8 mouse cellular contexts compared by ENCODE assay signal in the genomic region with DNA sequence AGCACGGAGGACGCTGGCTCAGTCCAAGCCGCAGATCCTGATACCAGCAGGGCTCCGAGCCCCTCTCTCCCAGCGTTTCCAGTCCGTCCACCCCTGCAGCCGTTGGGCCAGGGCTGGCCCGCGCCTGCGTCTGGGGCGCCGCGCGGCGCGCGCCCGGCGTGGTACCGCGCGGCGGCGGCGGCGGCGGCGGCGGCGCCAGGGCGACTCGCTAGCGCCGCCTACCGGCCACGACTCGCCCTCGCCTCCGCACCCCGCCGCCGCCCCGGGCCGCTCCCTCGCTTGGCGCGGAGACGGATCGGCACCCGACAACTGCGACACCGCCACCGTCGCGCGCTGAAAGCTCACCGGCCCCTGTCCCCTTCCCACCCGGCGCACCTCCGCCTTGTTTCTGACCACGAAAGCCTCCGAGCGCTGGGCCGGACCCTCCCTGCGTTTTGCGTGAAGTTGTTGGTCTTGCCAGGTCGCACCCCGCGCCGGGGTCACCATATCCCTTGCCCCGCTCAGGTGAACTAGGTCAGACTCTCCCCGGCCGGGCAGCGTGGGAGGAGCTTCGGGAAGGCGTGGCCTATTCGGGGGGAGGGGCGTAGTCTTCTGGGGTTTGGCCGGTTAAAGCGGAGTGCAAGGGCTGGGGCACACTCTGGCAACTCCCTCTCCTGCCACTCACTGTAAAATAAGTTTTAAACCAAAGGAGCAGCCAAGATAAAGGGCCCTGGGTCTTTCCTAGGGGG. TPM values are rescaled to one million over a fixed set of nuclear protein-coding genes. Genes with fewer than 3 reads are reported as not detected.
A peak's percentile ranks its signal among the peaks of the same experiment; 100 is the strongest.
DNase-seq lines count a peak whose midpoint lies in the region; ATAC-seq and TF ChIP-seq lines count a peak whose summit lies in the region.

A gene (minus strand): TSS at position 560 of the 728 bp plus-strand sequence.

- H3K4me2 ChIP-seq in heart, embryonic 11.5 days, result peak within 1 kb of the TSS; percentile 99
- peak within 1 kb of the TSS; percentile 93 for H3K4me2 ChIP-seq in kidney, embryonic 15.5 days
- peak within 1 kb of the TSS; percentile 88 for H3K4me2 ChIP-seq in limb, embryonic 15.5 days
- H3K4me2 ChIP-seq in midbrain, postnatal 0 days (ENCODE audit: low read depth, low read length, poor library complexity, severe bottlenecking), result peak within 1 kb of the TSS; percentile 89

- peaks cover 68% of the 10 kb centered on the region for H3K36me3 ChIP-seq in erythroblast, embryonic 14.5 days (ENCODE audit: control insufficient read depth)
- H3K36me3 ChIP-seq in heart, embryonic 11.5 days (ENCODE audit: control insufficient read depth, insufficient read depth, low read length), result peaks cover 17% of the 10 kb centered on the region
- H3K36me3 ChIP-seq in kidney, embryonic 15.5 days, result peaks cover 55% of the 10 kb centered on the region
- H3K36me3 ChIP-seq in limb, embryonic 15.5 days, result peaks cover 42% of the 10 kb centered on the region
- peaks cover 23% of the 10 kb centered on the region for H3K36me3 ChIP-seq in midbrain, postnatal 0 days (ENCODE audit: insufficient read depth, low read length)

- no peak for TF ChIP-seq POLR2A in brain, embryonic 14.5 days (IDR thresholded peaks at IDR 0.05; ENCODE audit: borderline replicate concordance, extremely low read depth, insufficient read depth, insufficient read length, poor library complexity, severe bottlenecking)

- no peaks in the 10 kb centered on the region for H3K9me3 ChIP-seq in erythroblast, embryonic 14.5 days (ENCODE audit: control insufficient read depth, low read length)
- no peaks in the 10 kb centered on the region for H3K9me3 ChIP-seq in heart, embryonic 11.5 days (replicated peaks; ENCODE audit: control insufficient read depth, low read length)
- H3K9me3 ChIP-seq in kidney, embryonic 15.5 days (replicated peaks), result no peaks in the 10 kb centered on the region
- no peaks in the 10 kb centered on the region for H3K9me3 ChIP-seq in limb, embryonic 15.5 days
- H3K9me3 ChIP-seq in midbrain, postnatal 0 days (ENCODE audit: low read length), result no peaks in the 10 kb centered on the region

- peaks cover 54% of the 10 kb centered on the region for H3K4me1 ChIP-seq in erythroblast, embryonic 14.5 days (ENCODE audit: control insufficient read depth)
- H3K4me1 ChIP-seq in heart, embryonic 11.5 days (ENCODE audit: control insufficient read depth, insufficient read depth, low read length), result peaks cover 18% of the 10 kb centered on the region
- H3K4me1 ChIP-seq in kidney, embryonic 15.5 days, result peaks cover 49% of the 10 kb centered on the region
- peaks cover 16% of the 10 kb centered on the region for H3K4me1 ChIP-seq in limb, embryonic 15.5 days
- no peaks in the 10 kb centered on the region for H3K4me1 ChIP-seq in midbrain, postnatal 0 days (ENCODE audit: insufficient read depth, low read length)

- TF ChIP-seq CTCF in brain, embryonic 14.5 days (IDR thresholded peaks at IDR 0.05; ENCODE audit: borderline replicate concordance, extremely low read depth, insufficient read depth, insufficient read length), result peak; percentile 59; the same call in 1 of the 2 replicates
- TF ChIP-seq CTCF in midbrain, postnatal 0 days (IDR thresholded peaks at IDR 0.05), result peak; percentile 59

- peak within 1 kb of the TSS; percentile 88 for H3K27ac ChIP-seq in heart, embryonic 11.5 days (ENCODE audit: low read depth, low read length)
- peak within 1 kb of the TSS; percentile 99 for H3K27ac ChIP-seq in kidney, embryonic 15.5 days
- H3K27ac ChIP-seq in limb, embryonic 15.5 days, result peak within 1 kb of the TSS; percentile 95
- peak within 1 kb of the TSS; percentile 71 for H3K27ac ChIP-seq in midbrain, postnatal 0 days (ENCODE audit: low read depth, low read length)

- under 1% methylated on average over 58 of the region's 80 CpGs for WGBS in heart, embryonic 11.5 days (ENCODE audit: insufficient replicate concordance)
- WGBS in kidney, embryonic 15.5 days, result under 1% methylated on average over 80 of the region's 80 CpGs
- WGBS in limb, embryonic 15.5 days, result under 1% methylated on average over 73 of the region's 80 CpGs
- WGBS in midbrain, postnatal 0 days, result under 1% methylated on average over 51 of the region's 80 CpGs

- no peaks in the 10 kb centered on the region for H3K27me3 ChIP-seq in erythroblast, embryonic 14.5 days (ENCODE audit: control insufficient read depth)
- H3K27me3 ChIP-seq in heart, embryonic 11.5 days (ENCODE audit: control insufficient read depth, insufficient read depth, low read length), result no peaks in the 10 kb centered on the region
- no peaks in the 10 kb centered on the region for H3K27me3 ChIP-seq in kidney, embryonic 15.5 days
- no peaks in the 10 kb centered on the region for H3K27me3 ChIP-seq in limb, embryonic 15.5 days
- H3K27me3 ChIP-seq in midbrain, postnatal 0 days (ENCODE audit: insufficient read depth, low read length), result no peaks in the 10 kb centered on the region

- peak within 1 kb of the TSS; percentile 81 for H3K9ac ChIP-seq in heart, embryonic 11.5 days (ENCODE audit: low read depth, low read length)
- peak within 1 kb of the TSS; percentile 83 for H3K9ac ChIP-seq in kidney, embryonic 15.5 days
- H3K9ac ChIP-seq in limb, embryonic 15.5 days, result peak within 1 kb of the TSS; percentile 76
- H3K9ac ChIP-seq in midbrain, postnatal 0 days (replicated peaks; ENCODE audit: low read length, poor library complexity, severe bottlenecking), result peak within 1 kb of the TSS; percentile 83

- peak within 1 kb of the TSS; percentile 83 for H3K4me3 ChIP-seq in erythroblast, embryonic 14.5 days (replicated peaks)
- peak within 1 kb of the TSS; percentile 68 for H3K4me3 ChIP-seq in heart, embryonic 11.5 days (ENCODE audit: low read depth, low read length)
- peak within 1 kb of the TSS; percentile 83 for H3K4me3 ChIP-seq in kidney, embryonic 15.5 days (replicated peaks)
- H3K4me3 ChIP-seq in limb, embryonic 15.5 days, result peak within 1 kb of the TSS; percentile 81
- peak within 1 kb of the TSS; percentile 71 for H3K4me3 ChIP-seq in midbrain, postnatal 0 days (ENCODE audit: low read depth, low read length)

- peak; percentile 93 for DNase-seq in CD4-positive helper T cell, adult 2 months (ENCODE audit: low read depth, low spot score)
- peak; percentile 84 for DNase-seq in brain, embryonic 14.5 days (ENCODE audit: low read depth)
- peak; percentile 70 for DNase-seq in midbrain, postnatal 0 days (ENCODE audit: low spot score)
- peak; percentile 97 to 99 for DNase-seq in spleen, postnatal 10 days (ENCODE audit: low spot score in 2 of 2)

- peak; percentile 74 for ATAC-seq in heart, embryonic 11.5 days (replicated peaks; ENCODE audit: insufficient number of reproducible peaks, low FRiP score, low TSS enrichment)
- ATAC-seq in kidney, embryonic 15.5 days (replicated peaks; ENCODE audit: low FRiP score), result peak; percentile 83
- peak; percentile 82 for ATAC-seq in limb, embryonic 15.5 days (ENCODE audit: insufficient number of reproducible peaks, low FRiP score, low TSS enrichment, low read depth)
- ATAC-seq in midbrain, postnatal 0 days (ENCODE audit: low FRiP score), result peak; percentile 83

RNA-seq across cellular contexts. Expression of the gene that starts here (rescaled TPM):
- polyA plus RNA-seq in brain, embryonic 14.5 days (2012; rRNA removed), result 18.0 and 19.2 TPM in 2 replicates
- 3.6 and 4.8 TPM in 2 replicates for polyA plus RNA-seq in erythroblast, embryonic 14.5 days (2012)
- 22.7 TPM in 2 replicates for polyA plus RNA-seq in heart, embryonic 11.5 days (2014; fragmentation: Nextera tagmentation; extraction: Ambion mirVana)
- 35.8 and 37.6 TPM in 2 replicates for polyA plus RNA-seq in kidney, embryonic 15.5 days (2015; fragmentation: Nextera tagmentation; extraction: Ambion mirVana)
- 27.6 and 29.1 TPM in 2 replicates for polyA plus RNA-seq in limb, embryonic 15.5 days (2015; fragmentation: Nextera tagmentation; extraction: Ambion mirVana)
- 13.6 and 13.7 TPM in 2 replicates for total RNA-seq in midbrain, postnatal 0 days (2014; rRNA removed)
- 15.7 and 17.7 TPM in 2 replicates for polyA plus RNA-seq in midbrain, postnatal 0 days (2015; fragmentation: Nextera tagmentation; extraction: Ambion mirVana)

Comparison
In these comparisons a context has a peak if more than half of its experiments do, and no peak if none do; other contexts are left out.
1. Peak in every context shown above with its lines: DNase-seq, ATAC-seq, H3K4me3 ChIP-seq and H3K27ac ChIP-seq.